9 mouse cellular contexts compared by ENCODE assay signal in genomic region chr14:121996786-121997185, GRCm38 (mm10). TPM values are rescaled to one million over a fixed set of nuclear protein-coding genes. Genes with fewer than 3 reads are reported as not detected.
DNase-seq lines count a peak whose midpoint lies in the region; ATAC-seq and TF ChIP-seq lines count a peak whose summit lies in the region.
"Had no signal": no experiment of that assay in that cellular context is flagged by ENCODE, and none has a peak within 500 bp of the region (broad histone marks: within the 10 kb centered on the region; RNA-seq: fewer than 3 reads in every experiment).

No protein-coding gene starts in this region.

- no peaks in the 10 kb centered on the region for H3K9me3 ChIP-seq in liver, postnatal 0 days (ENCODE audit: low read length)
- no peaks in the 10 kb centered on the region for H3K9me3 ChIP-seq in kidney, postnatal 0 days (replicated peaks; ENCODE audit: low read length)
- H3K9me3 ChIP-seq: limb, embryonic 15.5 days had no signal

- H3K4me2 ChIP-seq in liver, postnatal 0 days (ENCODE audit: low read depth, low read length): no peak overlapping the region
- H3K4me2 ChIP-seq in kidney, postnatal 0 days (ENCODE audit: low read length): no peak overlapping the region
- H3K4me2 ChIP-seq: limb, embryonic 15.5 days had no signal

- peak; percentile 52 for DNase-seq in liver, postnatal 0 days
- no peak for DNase-seq in liver
- DNase-seq in kidney, postnatal 0 days (ENCODE audit: low spot score): peak; percentile 43
- DNase-seq in B cell, adult 2 months: no peak
- no peak for DNase-seq in yolk sac, embryonic 10.5 days (ENCODE audit: low spot score)

- TF ChIP-seq EP300 in liver, postnatal 0 days (IDR thresholded peaks at IDR 0.05; ENCODE audit: low read depth): no peak

- H3K36me3 ChIP-seq in liver, postnatal 0 days (replicated peaks; ENCODE audit: insufficient read depth, low read length): peaks cover 13% of the 10 kb centered on the region
- H3K36me3 ChIP-seq in kidney, postnatal 0 days (ENCODE audit: insufficient read depth, low read length): 0 out of 2 replicates have a peak, but pooled peaks cover 7% of the 10 kb centered on the region

- H3K9ac ChIP-seq in liver, postnatal 0 days (replicated peaks): no peak overlapping the region
- H3K9ac ChIP-seq in kidney, postnatal 0 days (ENCODE audit: low read depth, low read length): no peak overlapping the region
- H3K9ac ChIP-seq: limb, embryonic 15.5 days had no signal

- H3K4me3 ChIP-seq in liver, postnatal 0 days (ENCODE audit: low read depth, low read length): no peak overlapping the region
- no peak overlapping the region for H3K4me3 ChIP-seq in kidney, postnatal 0 days (replicated peaks; ENCODE audit: low read depth, low read length)
- H3K4me3 ChIP-seq: limb, embryonic 15.5 days had no signal

- 74% methylated on average over 8 of the region's 8 CpGs for WGBS in liver, postnatal 0 days (ENCODE audit: insufficient replicate concordance)
- WGBS in kidney, postnatal 0 days: 79% methylated on average over 8 of the region's 8 CpGs

- no peak for TF ChIP-seq CTCF in liver, postnatal 0 days (IDR thresholded peaks at IDR 0.05; ENCODE audit: low read depth)
- TF ChIP-seq CTCF in kidney, postnatal 0 days (IDR thresholded peaks at IDR 0.05; ENCODE audit: low read depth): no peak

- H3K4me1 ChIP-seq in liver, postnatal 0 days (ENCODE audit: insufficient read depth): peaks cover 18% of the 10 kb centered on the region
- peaks cover 3% of the 10 kb centered on the region; the same call in 1 of the 2 replicates for H3K4me1 ChIP-seq in kidney, postnatal 0 days (replicated peaks; ENCODE audit: insufficient read depth, low read length)

- ATAC-seq in liver, postnatal 0 days: peak; percentile 25; the same call in 1 of the 2 replicates
- peak; percentile 19; the same call in 1 of the 2 replicates for ATAC-seq in common myeloid progenitor, adult 5-6 weeks (replicated peaks; ENCODE audit: low read depth, poor library complexity, severe bottlenecking)
- no peak for ATAC-seq in kidney, postnatal 0 days (replicated peaks; ENCODE audit: low FRiP score, low read depth)
- peak; percentile 54 for ATAC-seq in monocyte, adult 5-6 weeks (replicated peaks; ENCODE audit: insufficient number of reproducible peaks, low FRiP score, low TSS enrichment, poor library complexity, severe bottlenecking)
- no peak for ATAC-seq in CD4-positive, CD25-positive, alpha-beta regulatory T cell, adult 4 months

- no peaks in the 10 kb centered on the region for H3K27me3 ChIP-seq in liver, postnatal 0 days (ENCODE audit: insufficient read depth, low read length)
- H3K27me3 ChIP-seq in kidney, postnatal 0 days (ENCODE audit: insufficient read depth, low read length): no peaks in the 10 kb centered on the region
- H3K27me3 ChIP-seq: limb, embryonic 15.5 days had no signal

- H3K27ac ChIP-seq in liver, postnatal 0 days (ENCODE audit: low read depth): no peak overlapping the region; the same call in 1 of the 2 replicates
- H3K27ac ChIP-seq in kidney, postnatal 0 days: no peak overlapping the region
- H3K27ac ChIP-seq: limb, embryonic 15.5 days had no signal

RNA-seq across cellular contexts. Expression of gene Gpr183, which starts 31.8 kb away (rescaled TPM):
- 0.94 and 0.95 TPM in 2 replicates for polyA plus RNA-seq in liver, postnatal 0 days (2015; fragmentation: Nextera tagmentation; extraction: Ambion mirVana)
- 2.9 and 8.1 TPM in 2 replicates for total RNA-seq in common myeloid progenitor, adult 5-6 weeks (2017)
- 1.5 and 1.9 TPM in 2 replicates for polyA plus RNA-seq in kidney, postnatal 0 days (2015; fragmentation: Nextera tagmentation; extraction: Ambion mirVana)
- total RNA-seq in monocyte, adult 5-6 weeks (2017): 14.6 to 34.3 TPM (median 25.6 TPM) in 3 replicates
- polyA plus RNA-seq in CD4-positive, CD25-positive, alpha-beta regulatory T cell, adult 4 months (2017; shearing (Covaris generic)): 100 to 1,000 TPM; 102 to 104 TPM

RNA-seq across cellular contexts. Expression of gene Timm8a2, which starts 37.7 kb away (rescaled TPM):
- not detected in 2 replicates for polyA plus RNA-seq in liver, postnatal 0 days (2015; fragmentation: Nextera tagmentation; extraction: Ambion mirVana)
- not detected in 2 replicates for total RNA-seq in common myeloid progenitor, adult 5-6 weeks (2017)
- 0.15 TPM in 1 of 2 replicates, not detected in the other for polyA plus RNA-seq in kidney, postnatal 0 days (2015; fragmentation: Nextera tagmentation; extraction: Ambion mirVana)
- not detected in 3 replicates for total RNA-seq in monocyte, adult 5-6 weeks (2017)
- not detected for polyA plus RNA-seq in CD4-positive, CD25-positive, alpha-beta regulatory T cell, adult 4 months (2017; shearing (Covaris generic))
- polyA plus RNA-seq: limb, embryonic 15.5 days had no signal

Comparison
In these comparisons a context has a peak if more than half of its experiments do, and no peak if none do; other contexts are left out.
1. DNase-seq: peak in liver, postnatal 0 days (single experiment) and kidney, postnatal 0 days (single experiment); none in liver (single experiment), B cell, adult 2 months (0 of 2) and yolk sac, embryonic 10.5 days (single experiment).
2. ATAC-seq: peak in liver, postnatal 0 days (single experiment), common myeloid progenitor, adult 5-6 weeks (single experiment) and monocyte, adult 5-6 weeks (single experiment); none in kidney, postnatal 0 days (single experiment) and CD4-positive, CD25-positive, alpha-beta regulatory T cell, adult 4 months (single experiment).
3. RNA of gene Gpr183, which starts 31.8 kb away (polyA plus RNA-seq): 102 to 104 TPM in CD4-positive, CD25-positive, alpha-beta regulatory T cell, adult 4 months; 1.5 to 1.9 TPM in kidney, postnatal 0 days and 0.94 to 0.95 TPM in liver, postnatal 0 days; every median in the first group is over 10 times any median in the second.